Mouse (Mus musculus) heart, adult 10 weeks (tissue): ENCODE data around the gene Smtn. TPM values are rescaled to one million over a fixed set of nuclear protein-coding genes. Genes with fewer than 3 reads are reported as not detected.

Experiments used
- polyA plus RNA-seq: library from polyadenylated mRNA; stranded (reverse); fragments of 350-450 nt; fragmentation: Illumina TruSeq; extraction: RNeasy Lipid Tissue Mini Kit (QIAGEN cat#74804); gene quantifications from one replicate; pipeline ENCODE4 v1.2.3, GENCODE M21; 2014; ENCODE audit warnings: low read depth, low replicate concordance

Smtn gene
- polyA plus RNA-seq: 197 TPM

DNA sequence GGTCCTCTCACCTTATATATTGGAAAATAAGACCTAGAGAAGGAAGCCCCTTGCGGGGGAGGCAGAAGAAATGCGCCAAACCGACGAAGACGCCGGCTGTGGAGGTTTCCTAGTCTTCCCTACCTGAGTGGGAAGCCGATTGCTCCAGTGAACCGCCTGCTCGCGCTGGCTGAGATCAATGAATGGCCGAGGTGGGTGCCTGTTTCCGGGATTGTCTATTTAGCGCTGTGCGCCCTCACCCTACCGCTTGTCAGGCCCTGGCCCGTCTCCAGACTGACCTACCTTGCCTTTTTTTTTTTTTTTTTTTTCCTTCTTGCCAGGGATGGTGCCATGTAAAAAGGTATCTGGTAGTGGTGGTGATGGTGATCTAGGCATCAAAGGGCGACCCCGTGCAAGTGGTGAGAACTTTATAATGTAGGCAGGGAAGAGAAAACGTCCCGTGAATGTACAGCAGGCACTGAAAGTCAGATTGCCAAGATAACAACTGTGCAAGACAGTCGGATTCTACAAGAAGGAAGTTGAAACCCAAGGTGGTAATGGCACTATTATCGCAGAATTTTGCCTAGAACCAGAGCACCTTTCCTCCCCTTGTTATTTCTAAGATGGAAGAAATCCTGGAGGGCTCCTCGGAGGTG is at the start of gene Smtn:
Smtn (minus strand) TSS at position 162 of the 635 bp plus-strand sequence.

DNA sequence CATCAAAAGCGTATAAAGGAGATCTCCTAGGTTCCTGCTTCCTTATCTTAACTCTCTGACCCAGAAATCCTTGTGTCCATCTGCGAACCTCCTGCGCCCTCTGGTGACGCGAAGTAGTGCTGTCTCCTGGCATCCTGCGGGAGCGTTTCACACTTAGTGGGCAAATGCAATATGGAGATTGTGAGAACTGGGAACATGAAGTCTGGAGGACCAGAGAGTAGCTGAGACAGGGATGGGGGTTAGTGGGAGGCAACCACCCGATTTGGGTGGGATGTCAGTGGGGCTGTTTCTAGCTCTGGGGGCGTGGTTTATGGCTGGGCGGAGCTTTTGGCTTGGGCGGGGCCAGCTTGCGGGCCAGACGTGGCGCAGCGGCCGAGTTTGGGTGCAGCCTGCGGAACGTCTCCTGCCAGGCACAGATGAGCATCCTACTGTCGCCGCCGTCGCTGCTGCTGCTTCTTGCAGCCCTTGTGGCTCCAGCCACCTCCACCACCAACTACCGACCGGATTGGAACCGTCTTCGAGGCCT is 25.8 kb downstream of the Smtn start, which contains the start of gene Selenom:
Selenom (plus strand) TSS at position 156 of the 526 bp plus-strand sequence.

DNA sequence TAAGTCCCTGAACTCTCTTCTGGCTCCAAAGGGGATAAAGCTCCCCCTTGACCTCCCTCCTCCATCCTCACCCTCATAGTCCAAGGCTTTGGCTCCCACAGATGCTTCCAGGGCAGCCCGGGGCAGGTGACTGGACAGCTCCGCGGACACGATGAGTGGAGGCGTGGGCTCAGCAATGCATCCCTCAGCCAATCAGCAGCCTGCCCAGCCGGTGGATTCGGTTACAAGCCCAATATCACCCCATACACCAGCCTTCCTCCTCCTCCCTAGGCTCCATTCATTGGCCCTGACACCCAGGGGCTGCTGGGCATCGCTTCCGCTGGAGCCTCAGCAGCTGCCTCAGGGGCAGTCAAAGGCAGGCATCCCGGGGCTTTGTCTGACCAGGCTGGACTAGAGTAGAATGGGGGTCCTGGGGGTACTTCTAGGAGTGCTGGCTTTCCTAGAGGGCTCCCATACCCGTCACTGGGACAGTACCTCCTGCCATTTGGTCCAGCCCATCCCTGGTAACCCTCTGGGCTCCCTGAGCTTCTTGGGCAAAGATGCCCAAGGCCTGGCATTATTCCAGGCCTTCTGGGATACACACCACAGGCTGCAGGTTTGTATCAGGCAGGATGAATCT is 52.4 kb downstream of the Smtn start, which contains the start of gene Pla2g3:
Pla2g3 (plus strand) TSS at position 333 of the 619 bp plus-strand sequence.

Other genes starting within 250 kb of the Smtn start
- gene Pik3ip1, start 210.2 kb downstream of the Smtn start, polyA plus RNA-seq: 31.3 TPM
- 24.7 TPM for gene Limk2, start 131.4 kb downstream of the Smtn start, polyA plus RNA-seq
- gene Rnf185, start 88.2 kb downstream of the Smtn start, polyA plus RNA-seq: 21.7 TPM
- gene Pla2g3, start 52.3 kb downstream of the Smtn start, polyA plus RNA-seq: 0.34 TPM
- gene Inpp5j, start 35.8 kb downstream of the Smtn start, polyA plus RNA-seq: 22.5 TPM
- 88.3 TPM for gene Selenom, start 25.9 kb downstream of the Smtn start, polyA plus RNA-seq
- gene Morc2a, start 108.6 kb upstream of the Smtn start, polyA plus RNA-seq: 19.4 TPM